Mouse (Mus musculus) embryonic facial prominence, embryonic 10.5 days (tissue): ENCODE results near the gene Hist2h3b. TPM values are rescaled to one million over a fixed set of nuclear protein-coding genes. Genes with fewer than 3 reads are reported as not detected.
"Not testable (repeated sequence)": the region's sequence is repeated elsewhere in the genome, so short reads cannot be mapped to it uniquely, and the experiment has no call there.

Experiments used
- DNase-seq: peaks from one replicate; pipeline ENCODE4 v3.0.0-alpha.2; 2017; ENCODE audit warnings: low spot score
- H3K27ac ChIP-seq: fragments of 300-500 bp; sonication (generic); replicated peaks from 2 replicates; pipeline ENCODE4 v1.5.1; 2016; ENCODE audit warnings: mild to moderate bottlenecking
- H3K27me3 ChIP-seq: fragments of 300-500 bp; sonication (generic); replicated peaks from 2 replicates; pipeline ENCODE4 v1.6.1; 2016; ENCODE audit warnings: low read depth, mild to moderate bottlenecking; ENCODE audit not compliant: poor library complexity, severe bottlenecking
- H3K36me3 ChIP-seq: fragments of 300-500 bp; sonication (generic); replicated peaks from 2 replicates; pipeline ENCODE4 v1.6.1; 2016; ENCODE audit warnings: mild to moderate bottlenecking, moderate library complexity
- H3K4me1 ChIP-seq: fragments of 300-500 bp; sonication (generic); 2 replicates; pipeline ENCODE4 v1.6.1; 2016
- H3K4me3 ChIP-seq: fragments of 300-500 bp; sonication (generic); 2 replicates; pipeline ENCODE4 v1.5.1; 2016; ENCODE audit warnings: mild to moderate bottlenecking, moderate library complexity
- H3K9me3 ChIP-seq: fragments of 300-500 bp; sonication (generic); 2 replicates; pipeline ENCODE4 v1.6.1; 2016; ENCODE audit warnings: mild to moderate bottlenecking
- WGBS: fragments of 180-500 bp; shearing (Covaris S2); methylation state at CpG from one replicate; pipeline ENCODE4 v1.1.7; 2016; 5-methylcytosine and 5-hydroxymethylcytosine counted together
- polyA plus RNA-seq: library from polyadenylated mRNA; unstranded; fragments of >200 nt; fragmentation: Nextera tagmentation; extraction: Ambion mirVana; gene quantifications from 2 replicates; pipeline ENCODE4 v1.2.1, GENCODE M21; 2016

The Hist2h3b gene
- polyA plus RNA-seq, 1 experiment from 2014 or later = 44.4 TPM

DNA sequence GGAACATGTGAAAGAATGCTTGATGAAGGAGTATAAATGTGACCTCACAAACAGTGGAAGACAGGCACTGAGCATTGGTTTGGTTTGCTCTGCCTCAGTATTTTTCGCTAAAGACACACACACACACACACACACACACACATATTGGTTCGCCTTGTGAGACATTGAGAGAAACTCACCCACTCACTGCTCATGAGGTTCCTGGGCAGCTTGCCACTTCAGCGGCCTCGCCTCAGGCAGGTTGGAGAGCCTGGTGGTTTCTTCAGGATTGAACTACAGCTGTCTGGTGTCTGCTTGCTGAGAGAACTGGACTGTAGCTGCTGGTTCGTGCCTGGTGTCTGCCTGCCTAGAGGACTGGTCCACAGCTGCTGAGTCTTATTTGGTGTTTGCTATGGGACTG is 8.2 kb upstream of the Hist2h3b start:
- no peaks in the 10 kb centered on the region for H3K9me3 ChIP-seq
- 88% methylated on average over 5 of the region's 5 CpGs for WGBS
- peaks cover 39% of the 10 kb centered on the region for H3K4me1 ChIP-seq
- no peak for DNase-seq
- H3K27me3 ChIP-seq = no peaks in the 10 kb centered on the region
- H3K27ac ChIP-seq = peak overlapping the region; percentile 51
- H3K4me3 ChIP-seq = no peak overlapping the region
- H3K36me3 ChIP-seq = no peaks in the 10 kb centered on the region

- Histone ChIP-seq H3K36me3 (no peaks in the 10 kb centered on the region), H3K9me3 (no peaks in the 10 kb centered on the region), H3K4me3 (peak overlapping the region; percentile 63), H3K27ac (peak overlapping the region; percentile 98), H3K4me1 (peaks cover 34% of the 10 kb centered on the region), H3K27me3 (no peaks in the 10 kb centered on the region)
- 65% methylated on average over 3 of the region's 3 CpGs for WGBS
- DNase-seq = no peak
Observed at GRCm38 (mm10) chr3:96261623-96262022, 6.8 kb upstream of the Hist2h3b start.

- Histone ChIP-seq H3K4me1 (peaks cover 42% of the 10 kb centered on the region), H3K27me3 (no peaks in the 10 kb centered on the region), H3K27ac (peak overlapping the region; percentile 98), H3K9me3 (no peaks in the 10 kb centered on the region), H3K36me3 (no peaks in the 10 kb centered on the region), H3K4me3 (peak overlapping the region; percentile 63)
- peak; percentile 85 for DNase-seq
- WGBS = 2% methylated on average over 19 of the region's 19 CpGs
Observed at GRCm38 (mm10) chr3:96262216-96262875, 6.1 kb upstream of the Hist2h3b start.

- Histone ChIP-seq H3K4me3 (peak within 1 kb of the TSS; percentile 63), H3K4me1 (peaks cover 49% of the 10 kb centered on the region), H3K27me3 (no peaks in the 10 kb centered on the region), H3K27ac (peak within 1 kb of the TSS; percentile 98), H3K36me3 (no peaks in the 10 kb centered on the region), H3K9me3 (no peaks in the 10 kb centered on the region)
- peak; percentile 95 for DNase-seq
- WGBS = under 1% methylated on average over 40 of the region's 40 CpGs
Observed at GRCm38 (mm10) chr3:96262979-96263550, 5.4 kb upstream of the Hist2h3b start, which contains the start of gene Hist2h4. Gene Hist2h4, minus strand, starts transcription at chr3:96263311.

DNA sequence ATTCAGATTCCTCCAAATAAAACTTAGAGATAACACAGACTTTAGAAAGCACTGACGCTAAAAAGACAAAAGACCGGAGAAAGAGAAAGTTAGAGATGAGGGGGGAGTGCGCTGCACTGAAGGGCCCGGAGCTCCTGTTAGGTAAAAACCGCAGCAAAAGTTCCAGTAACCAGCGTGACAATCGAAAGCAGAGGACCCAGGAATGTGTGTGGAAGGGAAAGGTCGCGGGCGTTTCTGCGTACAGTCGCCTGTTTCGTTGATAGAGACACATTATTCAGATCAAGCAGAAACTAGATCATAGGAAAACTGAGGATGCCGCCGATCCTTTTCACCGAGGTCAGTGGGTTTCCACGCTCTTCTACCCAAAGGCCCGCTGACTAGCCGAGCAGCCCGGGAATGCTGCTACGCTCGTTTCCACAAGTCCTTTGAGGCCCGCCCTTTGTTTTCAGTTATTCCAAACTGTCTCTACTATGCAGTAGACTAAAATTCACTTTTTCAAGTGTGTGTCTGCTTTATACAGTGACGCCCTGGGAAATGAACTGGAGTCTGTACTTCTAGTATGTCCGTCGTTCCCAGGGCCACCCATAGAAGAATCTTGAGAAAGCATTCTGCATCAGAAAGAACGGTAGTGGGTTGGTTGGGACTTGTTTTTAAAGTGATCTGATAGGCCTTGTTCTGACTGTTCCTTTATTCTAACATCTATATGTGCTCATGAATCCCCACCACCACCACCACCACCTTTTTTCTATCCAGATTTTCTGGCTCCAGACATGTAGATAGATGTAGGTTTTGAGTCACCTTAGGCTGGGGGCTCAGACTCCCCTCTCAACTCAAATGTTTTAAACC is 4.7 kb upstream of the Hist2h3b start:
- H3K27me3 ChIP-seq = no peaks in the 10 kb centered on the region
- no peaks in the 10 kb centered on the region for H3K9me3 ChIP-seq
- peaks cover 51% of the 10 kb centered on the region for H3K4me1 ChIP-seq
- peak overlapping the region; percentile 63 for H3K4me3 ChIP-seq
- WGBS = 8% methylated on average over 27 of the region's 27 CpGs
- H3K36me3 ChIP-seq = no peaks in the 10 kb centered on the region
- peak overlapping the region; percentile 98 for H3K27ac ChIP-seq
- DNase-seq = peak; percentile 69

DNA sequence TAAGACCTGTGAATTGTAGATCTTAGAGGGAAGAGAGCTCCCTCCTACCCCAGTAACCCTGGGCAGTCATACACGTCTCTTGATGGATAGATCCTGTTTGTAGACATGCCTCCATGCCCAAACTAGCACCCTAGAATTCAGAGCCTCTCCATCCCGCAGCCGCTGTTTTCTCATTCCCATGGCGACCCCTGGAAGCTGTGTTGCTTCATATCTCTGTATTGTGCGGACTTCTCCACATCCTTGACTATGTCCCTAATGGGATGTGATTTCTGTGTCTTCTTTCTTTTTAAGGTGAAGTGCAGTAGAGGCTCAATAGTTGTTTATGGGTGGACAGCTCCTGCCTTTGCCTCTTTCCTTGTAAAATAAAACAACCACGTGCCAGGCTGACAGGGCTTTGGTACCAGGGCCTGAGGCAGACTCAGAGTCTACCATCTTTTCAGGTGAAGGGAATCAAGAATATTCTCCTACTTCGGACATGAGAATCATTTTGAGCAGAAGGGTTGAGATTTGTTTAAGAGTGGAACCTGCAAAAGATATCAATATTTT is 4.0 kb upstream of the Hist2h3b start:
- Histone ChIP-seq H3K27ac (peak overlapping the region; percentile 98), H3K9me3 (no peaks in the 10 kb centered on the region), H3K36me3 (no peaks in the 10 kb centered on the region), H3K4me1 (peaks cover 51% of the 10 kb centered on the region), H3K4me3 (peak overlapping the region; percentile 63), H3K27me3 (no peaks in the 10 kb centered on the region)
- WGBS = 76% methylated on average over 7 of the region's 7 CpGs
- DNase-seq = peak; percentile 39

GRCm38 (mm10) chr3:96266132-96266710 is 2.2 kb upstream of the Hist2h3b start:
- H3K27ac ChIP-seq = peak overlapping the region; percentile 93
- 89% methylated on average over 8 of the region's 8 CpGs for WGBS
- no peak for DNase-seq

GRCm38 (mm10) chr3:96267541-96267940 is 913 bp upstream of the Hist2h3b start:
- Histone ChIP-seq H3K4me3 (peak overlapping the region; percentile 56; the same call in 1 of the 2 replicates), H3K4me1 (peaks cover 36% of the 10 kb centered on the region), H3K27me3 (no peaks in the 10 kb centered on the region), H3K27ac (peak overlapping the region; percentile 93), H3K9me3 (no peaks in the 10 kb centered on the region), H3K36me3 (no peaks in the 10 kb centered on the region)
- no peak for DNase-seq
- WGBS = 79% methylated on average over 4 of the region's 4 CpGs

More at GRCm38 (mm10) chr3:96266132-96266710, 2.2 kb upstream of the Hist2h3b start:
- Histone ChIP-seq H3K9me3 (no peaks in the 10 kb centered on the region), H3K27me3 (no peaks in the 10 kb centered on the region), H3K36me3 (no peaks in the 10 kb centered on the region), H3K4me1 (peaks cover 49% of the 10 kb centered on the region), H3K4me3 (no peak overlapping the region)

DNA sequence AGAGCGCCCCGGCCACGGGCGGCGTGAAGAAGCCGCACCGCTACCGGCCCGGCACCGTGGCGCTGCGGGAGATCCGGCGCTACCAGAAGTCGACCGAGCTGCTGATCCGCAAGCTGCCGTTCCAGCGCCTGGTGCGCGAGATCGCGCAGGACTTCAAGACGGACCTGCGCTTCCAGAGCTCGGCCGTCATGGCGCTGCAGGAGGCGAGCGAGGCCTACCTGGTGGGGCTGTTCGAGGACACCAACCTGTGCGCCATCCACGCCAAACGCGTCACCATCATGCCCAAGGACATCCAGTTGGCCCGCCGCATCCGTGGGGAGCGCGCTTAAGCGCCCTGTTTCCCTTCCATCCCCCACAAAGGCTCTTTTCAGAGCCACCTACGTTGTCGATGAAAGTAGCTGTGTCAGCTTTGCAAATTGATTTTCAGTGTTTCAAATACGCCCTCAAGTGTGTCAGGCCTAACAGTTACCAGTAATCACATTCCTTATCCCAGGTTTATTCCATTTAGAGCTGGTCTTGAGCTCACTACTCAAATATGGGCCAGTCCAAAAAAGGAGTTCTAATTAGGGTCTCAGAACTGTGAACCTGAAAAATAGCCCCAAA is 423 bp downstream of the Hist2h3b start:
- peak overlapping the region; percentile 68 for H3K4me3 ChIP-seq
- H3K27ac ChIP-seq = peak overlapping the region; percentile 95
- not testable (repeated sequence) for H3K36me3 ChIP-seq, H3K27me3 ChIP-seq, H3K9me3 ChIP-seq
- peaks cover 31% of the 10 kb centered on the region for H3K4me1 ChIP-seq
- WGBS = under 1% methylated on average over 11 of the region's 44 CpGs
- peak; percentile 53 for DNase-seq

DNA sequence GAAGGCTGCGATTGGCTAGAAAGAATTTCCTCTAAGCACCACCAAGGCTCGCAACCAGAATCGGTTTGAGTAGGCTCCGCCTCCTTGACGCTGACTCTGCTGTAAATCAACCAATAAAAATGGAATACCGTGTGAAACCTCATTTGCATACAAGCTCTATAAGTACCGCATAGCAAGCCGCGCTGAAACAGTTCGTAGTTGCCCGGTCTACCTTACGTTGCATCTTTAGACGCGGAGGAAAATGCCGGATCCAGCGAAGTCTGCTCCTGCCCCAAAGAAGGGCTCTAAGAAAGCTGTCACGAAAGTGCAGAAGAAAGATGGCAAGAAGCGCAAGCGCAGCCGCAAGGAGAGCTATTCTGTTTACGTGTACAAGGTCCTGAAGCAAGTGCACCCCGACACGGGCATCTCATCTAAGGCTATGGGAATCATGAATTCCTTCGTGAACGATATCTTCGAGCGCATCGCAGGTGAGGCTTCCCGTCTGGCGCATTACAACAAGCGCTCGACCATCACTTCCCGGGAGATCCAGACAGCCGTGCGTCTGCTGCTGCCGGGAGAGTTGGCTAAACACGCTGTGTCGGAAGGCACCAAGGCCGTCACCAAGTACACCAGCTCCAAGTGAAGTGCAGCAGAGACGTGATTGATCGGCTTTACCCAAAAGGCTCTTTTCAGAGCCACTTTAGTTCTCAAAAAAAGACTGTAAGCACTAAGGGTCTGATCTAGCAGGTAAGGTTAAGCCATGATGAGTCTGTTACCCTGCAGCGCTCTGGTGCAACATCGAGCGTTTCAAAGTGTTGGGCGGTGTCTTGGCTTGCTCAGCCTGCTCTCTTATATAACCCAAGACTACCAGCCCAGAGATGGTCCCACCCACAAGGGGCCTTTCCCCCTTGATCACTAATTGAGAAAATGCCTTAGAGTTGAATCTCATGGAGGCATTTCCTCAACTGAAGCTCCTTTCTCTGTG is 1.3 kb downstream of the Hist2h3b start, which contains the start of gene Hist2h2bb:
Gene Hist2h2bb (plus strand): TSS at position 242 of the 964 bp plus-strand sequence.
- DNase-seq = peak; percentile 91
- H3K27me3 ChIP-seq = no peaks in the 10 kb centered on the region
- H3K27ac ChIP-seq = peak within 1 kb of the TSS; percentile 95
- H3K4me3 ChIP-seq = peak within 1 kb of the TSS; percentile 68
- H3K9me3 ChIP-seq = no peaks in the 10 kb centered on the region
- no peaks in the 10 kb centered on the region for H3K36me3 ChIP-seq
- WGBS = under 1% methylated on average over 45 of the region's 45 CpGs
- H3K4me1 ChIP-seq = peaks cover 22% of the 10 kb centered on the region
